Mouse (Mus musculus) neural tube, embryonic 11.5 days (tissue): ENCODE results near the gene Plet1. TPM values are rescaled to one million over a fixed set of nuclear protein-coding genes. Genes with fewer than 3 reads are reported as not detected.

Source experiments
- ATAC-seq: fragments of 200-750 bp; cut with Nextera tagmentation; 2 replicates; pipeline ENCODE4 v1.8.0; 2017; ENCODE audit warnings: moderate number of reproducible peaks, mild to moderate bottlenecking, moderate TSS enrichment, moderate library complexity; ENCODE audit not compliant: insufficient read depth, low FRiP score, low TSS enrichment
- DNase-seq: peaks from one replicate; pipeline ENCODE4 v3.0.0-alpha.2; 2015; ENCODE audit warnings: low spot score
- H3K27ac ChIP-seq: fragments of 300-500 bp; sonication (generic); 2 replicates; pipeline ENCODE4 v1.5.1; 2014; ENCODE audit warnings: low read depth, mild to moderate bottlenecking, low read length
- H3K27me3 ChIP-seq: fragments of 300-500 bp; sonication (generic); 2 replicates; pipeline ENCODE4 v1.6.1; 2014; ENCODE audit warnings: mild to moderate bottlenecking, low read length, mixed read lengths; ENCODE audit not compliant: control insufficient read depth, insufficient read depth
- H3K36me3 ChIP-seq: fragments of 300-500 bp; sonication (generic); 2 replicates; pipeline ENCODE4 v1.6.1; 2014; ENCODE audit warnings: mild to moderate bottlenecking, low read length, moderate library complexity, mixed read lengths; ENCODE audit not compliant: control insufficient read depth, insufficient read depth
- H3K4me1 ChIP-seq: fragments of 300-500 bp; sonication (generic); 2 replicates; pipeline ENCODE4 v1.6.1; 2014; ENCODE audit warnings: low read length, mixed read lengths; ENCODE audit not compliant: control insufficient read depth, insufficient read depth
- H3K4me2 ChIP-seq: fragments of 300-500 bp; sonication (generic); 2 replicates; pipeline ENCODE4 v1.6.1; 2014; ENCODE audit warnings: low read depth, mild to moderate bottlenecking, moderate library complexity
- H3K4me3 ChIP-seq: fragments of 300-500 bp; sonication (generic); 2 replicates; pipeline ENCODE4 v1.5.1; 2014; ENCODE audit warnings: low read depth, low read length
- H3K9ac ChIP-seq: fragments of 300-500 bp; sonication (generic); 2 replicates; pipeline ENCODE4 v1.6.1; 2014; ENCODE audit warnings: mild to moderate bottlenecking, low read length
- H3K9me3 ChIP-seq: fragments of 300-500 bp; sonication (generic); 2 replicates; pipeline ENCODE4 v1.6.1; 2016; ENCODE audit warnings: low read length; ENCODE audit not compliant: control insufficient read depth
- WGBS: fragments of 180-500 bp; shearing (Covaris S2); extraction: QIAGEN DNeasy Blood & Tissue Kit; methylation state at CpG from one replicate; pipeline ENCODE4 v1.1.7; 2014; 5-methylcytosine and 5-hydroxymethylcytosine counted together
- polyA plus RNA-seq: library from polyadenylated mRNA; unstranded; fragments of >200 nt; fragmentation: Nextera tagmentation; extraction: Ambion mirVana; gene quantifications from 2 replicates; pipeline ENCODE4 v1.2.1, GENCODE M21; 2014

The Plet1 gene
- polyA plus RNA-seq, result 0.49 and 0.51 TPM in 2 replicates

DNA sequence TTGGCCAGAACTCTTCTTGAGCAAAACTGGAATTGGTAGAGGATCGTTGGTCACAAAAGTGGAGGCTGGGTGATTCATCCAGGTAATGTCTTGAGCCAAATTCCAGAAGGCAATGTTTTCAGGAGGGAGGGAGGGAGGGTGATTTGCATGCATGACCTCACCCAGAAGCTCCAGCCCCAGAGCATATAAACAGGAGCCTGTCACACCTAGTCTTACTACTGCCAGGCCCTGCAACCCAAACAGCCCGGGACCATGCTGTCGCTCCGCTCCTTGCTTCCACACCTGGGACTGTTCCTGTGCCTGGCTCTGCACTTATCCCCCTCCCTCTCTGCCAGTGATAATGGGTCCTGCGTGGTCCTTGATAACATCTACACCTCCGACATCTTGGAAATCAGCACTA, at the start of gene Plet1:
Gene Plet1, plus strand, starts transcription at position 215 of the 400 bp plus-strand sequence.
- Histone ChIP-seq H3K9ac (no peak within 1 kb of the TSS), H3K4me3 (no peak within 1 kb of the TSS), H3K9me3 (no peaks in the 10 kb centered on the region), H3K4me2 (no peak within 1 kb of the TSS), H3K27ac (no peak within 1 kb of the TSS), H3K27me3 (no peaks in the 10 kb centered on the region), H3K36me3 (no peaks in the 10 kb centered on the region), H3K4me1 (no peaks in the 10 kb centered on the region)
- ATAC-seq (no peak), DNase-seq (no peak)
- 89% methylated on average over 6 of the region's 6 CpGs for whole genome bisulfite sequencing

DNA sequence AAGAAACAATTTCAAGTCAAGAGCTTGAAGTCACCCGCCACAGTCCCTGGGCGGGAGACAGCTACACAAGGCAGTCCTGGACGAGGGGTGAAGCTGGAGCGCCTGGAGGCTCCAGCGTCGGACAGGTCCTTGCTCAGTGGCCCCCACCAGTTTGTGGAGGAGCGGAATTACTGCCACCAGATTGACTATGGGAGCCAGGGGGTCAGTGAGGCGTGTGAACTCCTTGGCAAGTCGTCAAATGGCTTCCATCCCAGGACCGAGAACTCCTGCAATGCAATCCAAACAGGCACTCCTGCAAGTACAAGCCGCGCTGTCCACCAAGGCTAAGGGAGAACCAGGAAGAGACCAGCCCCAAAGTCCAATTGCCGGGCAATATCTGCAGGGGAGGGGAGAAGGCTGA, 45.3 kb upstream of the Plet1 start:
- Histone ChIP-seq H3K27ac (no peak overlapping the region), H3K36me3 (no peaks in the 10 kb centered on the region), H3K4me3 (no peak overlapping the region), H3K27me3 (no peaks in the 10 kb centered on the region), H3K9me3 (no peaks in the 10 kb centered on the region), H3K4me2 (no peak overlapping the region), H3K4me1 (no peaks in the 10 kb centered on the region), H3K9ac (no peak overlapping the region)
- 66% methylated on average over 13 of the region's 13 CpGs for WGBS
- DNase-seq (no peak), ATAC-seq (no peak)

DNA sequence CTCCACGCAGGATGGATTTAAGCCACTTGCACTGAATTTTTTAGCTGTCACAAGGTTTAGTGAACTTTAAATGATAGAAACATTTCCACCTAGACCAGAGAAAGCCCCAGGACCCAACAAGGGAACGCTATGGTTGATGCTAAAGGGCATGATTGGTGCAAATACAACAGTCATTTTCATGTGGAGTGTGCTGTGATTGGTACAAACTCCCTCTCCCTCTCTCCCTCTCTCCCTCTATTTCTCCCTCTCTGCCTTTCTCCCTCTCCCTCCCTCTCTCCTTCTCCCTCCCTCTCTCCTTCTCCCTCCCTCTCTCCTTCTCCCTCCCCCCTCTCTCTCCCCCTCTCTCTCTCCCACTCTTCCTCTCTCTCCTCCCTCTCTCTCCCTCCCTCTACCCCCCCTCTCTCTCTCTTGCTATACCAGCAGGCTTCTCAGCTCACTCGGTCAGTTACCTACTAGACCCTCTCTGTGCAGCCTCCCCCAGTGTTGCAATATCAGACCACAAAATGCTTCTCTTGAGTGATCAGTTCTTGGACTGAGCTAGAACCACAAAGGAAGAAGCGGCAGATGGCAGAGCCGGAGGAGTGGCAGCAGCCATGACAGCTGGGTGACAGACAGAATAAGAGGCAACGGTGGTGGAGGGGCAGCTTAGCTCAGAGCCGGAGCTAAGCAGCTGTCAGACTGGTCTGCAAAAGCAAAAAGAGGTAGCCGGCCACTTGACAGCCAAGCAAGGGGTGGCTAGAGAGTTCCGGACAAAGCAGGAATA, 42.7 kb upstream of the Plet1 start:
- Histone ChIP-seq H3K4me1 (no peaks in the 10 kb centered on the region), H3K4me2 (no peak overlapping the region; the same call in 1 of the 2 replicates), H3K27ac (peak overlapping the region; percentile 35; the same call in 1 of the 2 replicates), H3K36me3 (no peaks in the 10 kb centered on the region), H3K27me3 (no peaks in the 10 kb centered on the region), H3K9ac (no peak overlapping the region), H3K9me3 (no peaks in the 10 kb centered on the region), H3K4me3 (no peak overlapping the region)
- no peak for ATAC-seq
- DNase-seq, result peak; percentile 36
- WGBS, result 57% methylated on average over 9 of the region's 9 CpGs

DNA sequence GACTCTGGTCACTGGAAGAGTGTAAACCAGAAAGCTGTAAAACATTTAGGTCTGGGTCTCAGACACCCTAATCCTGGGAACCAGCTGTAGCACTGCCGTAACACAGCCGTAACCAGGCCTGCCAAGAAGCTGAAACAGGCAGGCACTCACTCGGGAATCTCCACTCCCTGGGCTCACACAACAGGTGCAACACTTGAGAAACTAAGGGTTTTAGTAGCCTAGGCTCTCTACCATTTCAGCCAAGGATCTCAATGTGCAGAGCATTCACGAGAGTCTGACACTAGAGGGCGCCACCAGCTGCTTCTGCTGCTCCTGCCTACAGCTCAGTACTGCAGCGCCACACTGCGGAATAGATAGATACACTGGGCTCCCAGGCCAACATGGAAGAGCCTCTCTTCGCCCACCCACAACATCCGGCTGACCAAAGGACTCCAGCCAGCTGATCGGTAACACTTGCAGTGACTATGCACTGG, 42.0 kb upstream of the Plet1 start:
- 13% methylated on average over 10 of the region's 10 CpGs for WGBS
- Histone ChIP-seq H3K9ac (no peak overlapping the region), H3K4me3 (no peak overlapping the region), H3K27me3 (no peaks in the 10 kb centered on the region), H3K4me1 (no peaks in the 10 kb centered on the region), H3K27ac (no peak overlapping the region), H3K36me3 (no peaks in the 10 kb centered on the region), H3K9me3 (no peaks in the 10 kb centered on the region), H3K4me2 (no peak overlapping the region; the same call in 1 of the 2 replicates)
- peak; percentile 85 for DNase-seq
- ATAC-seq, result no peak

DNA sequence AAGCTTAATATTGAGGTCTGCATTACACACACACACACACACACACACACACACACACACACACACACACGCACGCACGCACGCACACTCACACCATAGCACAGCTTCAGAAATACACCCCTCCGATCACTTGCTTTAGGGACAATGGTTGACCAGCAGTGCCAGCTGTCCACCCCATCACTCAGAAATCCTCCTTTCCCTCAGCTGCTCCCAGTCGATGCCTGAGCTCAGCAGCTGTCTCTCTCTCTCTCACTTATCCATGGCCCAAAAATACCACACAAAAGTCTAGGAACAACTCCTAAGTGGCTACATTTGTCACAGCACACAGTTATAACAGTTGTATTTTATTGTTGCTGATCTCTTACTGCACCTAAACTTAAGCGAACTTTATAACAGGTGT, 36.7 kb upstream of the Plet1 start:
- DNase-seq (no peak), ATAC-seq (no peak)
- no peak overlapping the region for H3K27ac ChIP-seq
- no peaks in the 10 kb centered on the region for H3K27me3 ChIP-seq
- no peaks in the 10 kb centered on the region for H3K4me1 ChIP-seq
- no peaks in the 10 kb centered on the region for H3K9me3 ChIP-seq
- H3K4me2 ChIP-seq, result no peak overlapping the region
- H3K36me3 ChIP-seq, result no peaks in the 10 kb centered on the region
- no peak overlapping the region for H3K4me3 ChIP-seq
- no peak overlapping the region for H3K9ac ChIP-seq
- WGBS, result 81% methylated on average over 7 of the region's 7 CpGs

DNA sequence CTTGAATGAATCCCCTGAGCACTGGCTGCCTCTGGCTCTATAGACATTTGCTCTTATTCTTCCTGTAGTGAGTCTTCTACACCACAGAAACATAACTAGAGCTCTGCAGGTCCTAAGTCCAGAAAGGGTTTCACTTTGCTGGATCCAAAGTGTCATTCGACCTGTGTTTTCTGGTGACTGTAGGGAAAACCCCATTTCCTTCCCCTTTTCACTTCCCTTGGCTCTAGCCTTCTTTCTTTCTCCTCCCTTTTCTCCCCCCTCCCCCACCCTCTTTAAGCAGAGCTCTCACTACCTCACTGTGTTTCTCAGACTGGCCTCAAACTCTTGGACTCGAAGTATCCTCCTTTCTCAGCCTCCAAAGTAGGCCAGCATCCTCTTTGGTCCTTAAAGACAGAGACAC, 34.8 kb upstream of the Plet1 start:
- H3K36me3 ChIP-seq, result no peaks in the 10 kb centered on the region
- ATAC-seq (no peak), DNase-seq (no peak)
- no peak overlapping the region for H3K4me3 ChIP-seq
- no peak overlapping the region for H3K27ac ChIP-seq
- no peaks in the 10 kb centered on the region for H3K4me1 ChIP-seq
- 67% methylated on average over 2 of the region's 2 CpGs for WGBS
- H3K9me3 ChIP-seq, result no peaks in the 10 kb centered on the region
- H3K27me3 ChIP-seq, result no peaks in the 10 kb centered on the region
- H3K4me2 ChIP-seq, result no peak overlapping the region
- H3K9ac ChIP-seq, result no peak overlapping the region

DNA sequence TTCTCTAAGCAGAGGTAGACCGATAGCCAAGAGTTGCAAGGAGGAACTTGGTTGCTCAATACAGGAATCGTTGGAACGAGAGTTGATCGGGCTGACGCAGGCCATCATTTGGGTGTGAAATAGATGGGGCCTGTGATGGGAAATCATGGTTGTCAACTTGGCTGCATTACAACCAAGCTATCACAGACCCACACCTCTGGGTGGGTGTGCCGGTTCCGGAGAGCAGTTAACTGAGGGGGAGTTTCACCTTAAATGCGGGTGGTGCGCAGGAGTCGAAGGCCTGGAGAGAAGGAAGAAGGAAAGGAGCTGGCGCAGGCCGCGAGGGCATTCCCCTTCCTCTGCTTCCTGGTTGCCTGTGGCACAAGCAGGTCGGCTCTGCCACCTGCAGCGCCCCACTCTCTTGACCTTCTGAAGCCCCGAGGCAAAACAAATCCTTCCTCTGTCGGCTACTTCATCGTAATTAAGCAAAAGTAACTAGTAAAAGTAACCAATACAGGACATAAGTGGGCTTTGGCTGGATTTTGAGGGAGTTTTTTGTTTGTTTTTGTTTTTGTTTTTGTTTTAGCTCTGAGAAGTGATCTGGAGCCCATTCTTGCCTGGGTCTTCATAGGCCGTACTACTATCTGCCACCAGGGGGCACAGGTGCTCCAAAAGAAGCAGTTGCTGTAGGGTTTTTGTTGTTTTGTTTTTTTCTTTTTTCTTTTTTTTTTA, 31.7 kb upstream of the Plet1 start:
- H3K36me3 ChIP-seq, result no peaks in the 10 kb centered on the region
- H3K9ac ChIP-seq, result no peak overlapping the region
- H3K4me3 ChIP-seq, result no peak overlapping the region
- 43% methylated on average over 19 of the region's 19 CpGs for WGBS
- no peak overlapping the region for H3K27ac ChIP-seq
- DNase-seq (peak; percentile 75), ATAC-seq (no peak)
- H3K27me3 ChIP-seq, result no peaks in the 10 kb centered on the region
- H3K4me2 ChIP-seq, result peak overlapping the region; percentile 13
- H3K4me1 ChIP-seq, result no peaks in the 10 kb centered on the region
- no peaks in the 10 kb centered on the region for H3K9me3 ChIP-seq

DNA sequence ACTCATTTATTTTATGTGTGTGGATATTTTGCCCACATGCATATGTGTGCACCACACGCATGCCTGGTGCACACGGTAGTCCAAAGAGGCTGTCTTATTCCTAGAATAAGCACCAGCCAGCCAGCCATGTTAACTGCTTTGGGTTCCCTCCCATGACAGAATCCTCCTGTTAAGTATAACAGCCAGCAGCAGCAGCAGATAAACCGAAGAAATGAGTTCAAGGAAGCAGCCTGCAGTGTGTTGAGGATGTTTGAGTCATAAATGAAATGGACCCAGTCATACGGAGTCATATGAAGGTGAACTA, 31.2 kb upstream of the Plet1 start:
- Histone ChIP-seq H3K4me1 (no peaks in the 10 kb centered on the region), H3K4me3 (no peak overlapping the region), H3K9me3 (no peaks in the 10 kb centered on the region), H3K4me2 (no peak overlapping the region), H3K27me3 (no peaks in the 10 kb centered on the region), H3K9ac (no peak overlapping the region), H3K27ac (no peak overlapping the region), H3K36me3 (no peaks in the 10 kb centered on the region)
- DNase-seq, result no peak
- WGBS, result 36% methylated on average over 4 of the region's 4 CpGs
- no peak for ATAC-seq
